Mouse (Mus musculus) E14TG2a.4 (cell line): Measurements from ENCODE around the gene Scnm1.

ENCODE experiments used
- H3K27me3 ChIP-seq: 2 replicates; pipeline ENCODE4 v1.6.1; 2014; ENCODE audit warnings: low read length, control low read depth; ENCODE audit not compliant: insufficient read depth
- H3K36me3 ChIP-seq: 2 replicates; pipeline ENCODE4 v1.6.1; 2014; ENCODE audit warnings: low read length, control low read depth; ENCODE audit not compliant: insufficient read depth
- H3K4me1 ChIP-seq: replicated peaks from 2 replicates; pipeline ENCODE4 v1.6.1; 2014; ENCODE audit warnings: low read depth, low read length, control low read depth
- H3K4me3 ChIP-seq: replicated peaks from 2 replicates; pipeline ENCODE4 v1.5.1; 2014; ENCODE audit warnings: mild to moderate bottlenecking, low read length
- H3K9me3 ChIP-seq: 2 replicates; pipeline ENCODE4 v1.6.1; 2014; ENCODE audit warnings: low read length, control low read depth
- CTCF ChIP-seq: conservative IDR thresholded peaks from 2 replicates; pipeline ENCODE4 v1.5.1; 2014; ENCODE audit warnings: low read length
- NANOG ChIP-seq: IDR thresholded peaks from 2 replicates; pipeline ENCODE4 v1.6.1; 2014; ENCODE audit warnings: borderline replicate concordance, low read length, mixed read lengths
- POU5F1 ChIP-seq: IDR thresholded peaks from 2 replicates; pipeline ENCODE4 v1.6.1; 2014; ENCODE audit warnings: low read length, borderline replicate concordance

Scnm1 gene

GRCm38 (mm10) chr3:95106338-95107117 is 27.3 kb downstream of the Scnm1 start, which contains the start of gene Pip5k1a:
TSS of gene Pip5k1a (minus strand) at chr3:95106930.
- no peaks in the 10 kb centered on the region for H3K27me3 ChIP-seq
- H3K36me3 ChIP-seq: peaks cover 20% of the 10 kb centered on the region
- TF ChIP-seq NANOG (no peak), CTCF (0 out of 2 replicates have a peak, but pooled peaks have one; percentile 2)
- H3K4me3 ChIP-seq: peak within 1 kb of the TSS; percentile 99
- no peaks in the 10 kb centered on the region for H3K9me3 ChIP-seq
- peaks cover 39% of the 10 kb centered on the region for H3K4me1 ChIP-seq

GRCm38 (mm10) chr3:95105586-95106337 is 28.0 kb downstream of the Scnm1 start:
- Histone ChIP-seq H3K9me3 (no peaks in the 10 kb centered on the region), H3K4me1 (peaks cover 45% of the 10 kb centered on the region), H3K27me3 (no peaks in the 10 kb centered on the region), H3K4me3 (peak overlapping the region; percentile 99), H3K36me3 (peaks cover 28% of the 10 kb centered on the region)
- TF ChIP-seq CTCF (no peak), NANOG (no peak), POU5F1 (no peak)

GRCm38 (mm10) chr3:95105121-95105520 is 28.7 kb downstream of the Scnm1 start:
- Histone ChIP-seq H3K27me3 (no peaks in the 10 kb centered on the region), H3K9me3 (no peaks in the 10 kb centered on the region), H3K4me1 (peaks cover 50% of the 10 kb centered on the region), H3K36me3 (peaks cover 34% of the 10 kb centered on the region), H3K4me3 (peak overlapping the region; percentile 99)
- TF ChIP-seq NANOG (no peak), POU5F1 (no peak), CTCF (no peak)

GRCm38 (mm10) chr3:95100854-95101253 is 33.0 kb downstream of the Scnm1 start:
- peaks cover 73% of the 10 kb centered on the region for H3K36me3 ChIP-seq
- no peaks in the 10 kb centered on the region for H3K27me3 ChIP-seq
- H3K4me3 ChIP-seq: no peak overlapping the region
- H3K9me3 ChIP-seq: no peaks in the 10 kb centered on the region
- peaks cover 46% of the 10 kb centered on the region for H3K4me1 ChIP-seq
- no peak for TF ChIP-seq CTCF
- TF ChIP-seq POU5F1: no peak
- no peak for TF ChIP-seq NANOG

GRCm38 (mm10) chr3:95088071-95088470 is 45.7 kb downstream of the Scnm1 start:
- H3K4me3 ChIP-seq: no peak overlapping the region
- H3K27me3 ChIP-seq: no peaks in the 10 kb centered on the region
- no peak for TF ChIP-seq NANOG
- TF ChIP-seq POU5F1: no peak
- no peak for TF ChIP-seq CTCF
- H3K4me1 ChIP-seq: peaks cover 29% of the 10 kb centered on the region
- no peaks in the 10 kb centered on the region for H3K9me3 ChIP-seq
- H3K36me3 ChIP-seq: peaks cover 32% of the 10 kb centered on the region
